Mouse (Mus musculus) liver, postnatal 0 days (tissue): ENCODE results near the gene Znrf1. TPM values are rescaled to one million over a fixed set of nuclear protein-coding genes. Genes with fewer than 3 reads are reported as not detected.

Source experiments
- ATAC-seq: fragments of 200-750 bp; cut with Nextera tagmentation; 2 replicates; pipeline ENCODE4 v1.8.0; 2017; ENCODE audit warnings: mild to moderate bottlenecking, moderate library complexity
- DNase-seq: peaks from one replicate; pipeline ENCODE4 v3.0.0-alpha.2; 2016
- H3K27ac ChIP-seq: fragments of 300-500 bp; sonication (generic); 2 replicates; pipeline ENCODE4 v1.5.1; 2014; ENCODE audit warnings: antibody characterized with exemption, moderate library complexity, mild to moderate bottlenecking, low read depth
- H3K27me3 ChIP-seq: fragments of 300-500 bp; sonication (generic); 2 replicates; pipeline ENCODE4 v1.6.1; 2014; ENCODE audit warnings: low read length, control low read depth, mixed read lengths; ENCODE audit not compliant: insufficient read depth
- H3K36me3 ChIP-seq: fragments of 300-500 bp; sonication (generic); replicated peaks from 2 replicates; pipeline ENCODE4 v1.6.1; 2014; ENCODE audit warnings: mild to moderate bottlenecking, control low read depth, low read length, moderate library complexity, mixed read lengths; ENCODE audit not compliant: insufficient read depth
- H3K4me1 ChIP-seq: fragments of 300-500 bp; sonication (generic); 2 replicates; pipeline ENCODE4 v1.6.1; 2014; ENCODE audit warnings: antibody characterized with exemption, mild to moderate bottlenecking, control low read depth; ENCODE audit not compliant: insufficient read depth
- H3K4me2 ChIP-seq: fragments of 300-500 bp; sonication (generic); 2 replicates; pipeline ENCODE4 v1.6.1; 2014; ENCODE audit warnings: low read depth, mild to moderate bottlenecking, low read length, moderate library complexity, mixed read lengths
- H3K4me3 ChIP-seq: fragments of 300-500 bp; sonication (generic); 2 replicates; pipeline ENCODE4 v1.5.1; 2014; ENCODE audit warnings: low read depth, low read length
- H3K9ac ChIP-seq: fragments of 300-500 bp; sonication (generic); replicated peaks from 2 replicates; pipeline ENCODE4 v1.6.1; 2014; ENCODE audit warnings: mild to moderate bottlenecking, moderate library complexity
- H3K9me3 ChIP-seq: fragments of 300-500 bp; sonication (generic); 2 replicates; pipeline ENCODE4 v1.6.1; 2016; ENCODE audit warnings: mild to moderate bottlenecking, control low read depth, low read length, mixed read lengths
- CTCF ChIP-seq: sonication (generic); IDR thresholded peaks from 2 replicates; pipeline ENCODE4 v1.5.1; 2016; ENCODE audit warnings: antibody characterized with exemption, low read depth
- EP300 ChIP-seq: IDR thresholded peaks from 2 replicates; pipeline ENCODE4 v1.6.1; 2016; ENCODE audit warnings: antibody characterized with exemption, low read depth, mild to moderate bottlenecking
- WGBS: fragments of 180-500 bp; shearing (Covaris S2); extraction: QIAGEN DNeasy Blood & Tissue Kit; methylation state at CpG from one replicate; pipeline ENCODE4 v1.1.7; 2014; ENCODE audit not compliant: insufficient replicate concordance; 5-methylcytosine and 5-hydroxymethylcytosine counted together
- polyA plus RNA-seq: library from polyadenylated mRNA; unstranded; fragments of >200 nt; fragmentation: Nextera tagmentation; extraction: Ambion mirVana; gene quantifications from 2 replicates; pipeline ENCODE4 v1.2.1, GENCODE M21; 2015

Znrf1 gene
- polyA plus RNA-seq, 1 experiment from 2014 or later = 6.3 TPM

- no peak for TF ChIP-seq EP300
- TF ChIP-seq CTCF = no peak
These were observed 90.6 kb downstream of the Znrf1 start for GRCm38 (mm10) chr8:111626528-111626820.

GRCm38 (mm10) chr8:111626933-111627332, 91.0 kb downstream of the Znrf1 start:
- H3K4me3 ChIP-seq = no peak overlapping the region
- no peaks in the 10 kb centered on the region for H3K9me3 ChIP-seq
- 0 out of 2 replicates have a peak, but pooled peaks cover 3% of the 10 kb centered on the region for H3K4me1 ChIP-seq
- no peak overlapping the region for H3K27ac ChIP-seq
- ATAC-seq = no peak
- DNase-seq = no peak
- no peaks in the 10 kb centered on the region for H3K27me3 ChIP-seq
- no peak overlapping the region for H3K9ac ChIP-seq
- H3K4me2 ChIP-seq = no peak overlapping the region
- 77% methylated on average over 14 of the region's 14 CpGs for WGBS
- H3K36me3 ChIP-seq = peaks cover under 1% of the 10 kb centered on the region; the same call in 1 of the 2 replicates
- TF ChIP-seq CTCF (no peak), EP300 (no peak)

More at GRCm38 (mm10) chr8:111626528-111626820, 90.6 kb downstream of the Znrf1 start:
- ATAC-seq (0 out of 2 replicates have a peak, but pooled peaks have one; percentile 12), DNase-seq (no peak)
- Histone ChIP-seq H3K27me3 (no peaks in the 10 kb centered on the region), H3K36me3 (peaks cover 4% of the 10 kb centered on the region; the same call in 1 of the 2 replicates), H3K9me3 (no peaks in the 10 kb centered on the region), H3K4me3 (no peak overlapping the region), H3K27ac (no peak overlapping the region), H3K4me2 (no peak overlapping the region), H3K4me1 (0 out of 2 replicates have a peak, but pooled peaks cover 3% of the 10 kb centered on the region), H3K9ac (no peak overlapping the region)
- 78% methylated on average over 8 of the region's 8 CpGs for WGBS

GRCm38 (mm10) chr8:111627923-111628322, 92.0 kb downstream of the Znrf1 start:
- Histone ChIP-seq H3K4me3 (no peak overlapping the region), H3K27me3 (no peaks in the 10 kb centered on the region), H3K4me2 (no peak overlapping the region), H3K4me1 (0 out of 2 replicates have a peak, but pooled peaks cover 3% of the 10 kb centered on the region), H3K9me3 (no peaks in the 10 kb centered on the region), H3K36me3 (no peaks in the 10 kb centered on the region), H3K9ac (no peak overlapping the region), H3K27ac (no peak overlapping the region)
- WGBS = 91% methylated on average over 9 of the region's 9 CpGs
- TF ChIP-seq CTCF = no peak
- TF ChIP-seq EP300 = no peak
- ATAC-seq (no peak), DNase-seq (no peak)

- H3K27me3 ChIP-seq = no peaks in the 10 kb centered on the region
- no peak overlapping the region for H3K4me3 ChIP-seq
- H3K36me3 ChIP-seq = no peaks in the 10 kb centered on the region
- 89% methylated on average over 12 of the region's 12 CpGs for WGBS
- no peak overlapping the region for H3K27ac ChIP-seq
- no peak overlapping the region for H3K9ac ChIP-seq
- no peak overlapping the region for H3K4me2 ChIP-seq
- H3K4me1 ChIP-seq = 0 out of 2 replicates have a peak, but pooled peaks cover 3% of the 10 kb centered on the region
- no peak for ATAC-seq
- DNase-seq = no peak
- no peak for TF ChIP-seq CTCF
- TF ChIP-seq EP300 = no peak
- peaks cover 1% of the 10 kb centered on the region; the same call in 1 of the 2 replicates for H3K9me3 ChIP-seq
These were observed 92.5 kb downstream of the Znrf1 start for GRCm38 (mm10) chr8:111628401-111628800.

- H3K27ac ChIP-seq = no peak overlapping the region
- 68% methylated on average over 19 of the region's 19 CpGs for WGBS
- H3K9me3 ChIP-seq = peaks cover 3% of the 10 kb centered on the region; the same call in 1 of the 2 replicates
- no peaks in the 10 kb centered on the region for H3K27me3 ChIP-seq
- no peak overlapping the region for H3K4me2 ChIP-seq
- no peak overlapping the region for H3K4me3 ChIP-seq
- ATAC-seq = no peak
- TF ChIP-seq CTCF (no peak), EP300 (no peak)
- no peaks in the 10 kb centered on the region for H3K36me3 ChIP-seq
- H3K9ac ChIP-seq = no peak overlapping the region
- DNase-seq = no peak
- 0 out of 2 replicates have a peak, but pooled peaks cover 3% of the 10 kb centered on the region for H3K4me1 ChIP-seq
These were observed 93.1 kb downstream of the Znrf1 start for GRCm38 (mm10) chr8:111628894-111629501.

DNA sequence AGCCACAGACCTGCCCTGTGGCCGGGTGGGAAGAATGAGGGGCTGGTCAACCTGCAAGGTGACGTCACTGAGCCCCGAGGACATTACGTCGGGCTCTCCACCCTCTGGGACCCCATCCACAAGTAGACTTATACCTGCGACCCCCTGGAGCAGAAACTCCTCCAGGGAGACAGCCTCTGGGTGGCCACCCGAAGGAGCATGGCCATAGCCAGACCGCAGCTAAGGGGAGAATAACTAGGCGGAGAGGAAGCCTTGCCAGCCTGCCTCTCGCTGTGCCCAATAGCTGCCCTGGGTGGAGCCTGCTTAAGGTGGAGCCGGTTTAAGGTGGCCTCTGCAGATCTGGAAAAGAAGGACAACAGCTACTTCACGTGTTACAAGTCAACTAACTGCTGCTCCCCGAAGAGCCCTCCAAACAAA, 94.2 kb downstream of the Znrf1 start, which contains the start of gene Ldhd:
Gene Ldhd, minus strand, starts transcription at position 270 of the 417 bp plus-strand sequence.
- H3K36me3 ChIP-seq = no peaks in the 10 kb centered on the region
- no peaks in the 10 kb centered on the region for H3K4me1 ChIP-seq
- H3K4me3 ChIP-seq = peak within 1 kb of the TSS; percentile 40
- no peak for TF ChIP-seq EP300
- no peak for TF ChIP-seq CTCF
- H3K9me3 ChIP-seq = peaks cover 3% of the 10 kb centered on the region; the same call in 1 of the 2 replicates
- H3K4me2 ChIP-seq = peak within 1 kb of the TSS; percentile 69
- peak; percentile 75 for ATAC-seq
- 27% methylated on average over 13 of the region's 13 CpGs for WGBS
- no peak within 1 kb of the TSS for H3K27ac ChIP-seq
- peak within 1 kb of the TSS; percentile 45 for H3K9ac ChIP-seq
- H3K27me3 ChIP-seq = no peaks in the 10 kb centered on the region
- peak; percentile 48 for DNase-seq
